Mouse (Mus musculus) bone marrow, adult 2 months (tissue): ENCODE data around the gene Prepl. TPM values are rescaled to one million over a fixed set of nuclear protein-coding genes. Genes with fewer than 3 reads are reported as not detected.

Source experiments
- H3K27ac ChIP-seq: fragments of 200-500 bp; 2 replicates; pipeline ENCODE4 v1.5.1; 2012; ENCODE audit warnings: low read depth, mild to moderate bottlenecking, control low read depth, inconsistent platforms, low read length; ENCODE audit not compliant: control insufficient read depth, poor library complexity, insufficient read depth
- H3K4me1 ChIP-seq: fragments of 200-500 bp; 2 replicates; pipeline ENCODE4 v1.6.1; 2011; ENCODE audit warnings: low read length; ENCODE audit not compliant: control insufficient read depth, insufficient read depth
- H3K4me3 ChIP-seq: fragments of 200-500 bp; replicated peaks from 2 replicates; pipeline ENCODE3; 2011; ENCODE audit warnings: mild to moderate bottlenecking, low read depth, low read length, control low read depth; ENCODE audit not compliant: control insufficient read depth
- CTCF ChIP-seq: fragments of 200-500 bp; IDR thresholded peaks from 2 replicates; pipeline ENCODE4 v1.5.1; 2011; ENCODE audit warnings: low read length, control low read depth; ENCODE audit not compliant: control insufficient read depth, insufficient read depth
- POLR2A ChIP-seq: fragments of 200-500 bp; IDR thresholded peaks from 2 replicates; pipeline ENCODE4 v1.6.1; 2011; ENCODE audit warnings: low read depth, mild to moderate bottlenecking, control low read depth, low read length, borderline replicate concordance; ENCODE audit not compliant: control insufficient read depth
- WGBS: fragments of 180-500 bp; shearing (Covaris S2); methylation state at CpG from one replicate; pipeline ENCODE4 v1.1.7; 2018; 5-methylcytosine and 5-hydroxymethylcytosine counted together
- polyA plus RNA-seq: library from polyadenylated mRNA; stranded (reverse); fragments of >200 nt; gene quantifications from 2 replicates; pipeline ENCODE4 v1.2.4, GENCODE M21; 2011; ENCODE audit warnings: low replicate concordance; ENCODE audit not compliant: missing spikeins, insufficient read depth, insufficient read length

The Prepl gene
- polyA plus RNA-seq, 1 experiment: 11.3 TPM

GRCm38 (mm10) chr17:85085335-85085734, 4.7 kb downstream of the Prepl start:
- TF ChIP-seq POLR2A (no peak), CTCF (no peak)
- Histone ChIP-seq H3K4me3 (no peak overlapping the region), H3K4me1 (no peaks in the 10 kb centered on the region; the same call in 1 of the 2 replicates), H3K27ac (no peak overlapping the region)
- WGBS: 36% methylated on average over 2 of the region's 2 CpGs

- TF ChIP-seq CTCF (no peak), POLR2A (no peak)
- Histone ChIP-seq H3K27ac (no peak overlapping the region), H3K4me1 (no peaks in the 10 kb centered on the region), H3K4me3 (no peak overlapping the region)
- WGBS: 87% methylated on average over 11 of the region's 11 CpGs
Observed at GRCm38 (mm10) chr17:85080781-85081180, 9.3 kb downstream of the Prepl start.

GRCm38 (mm10) chr17:85079276-85079675, 10.8 kb downstream of the Prepl start:
- Histone ChIP-seq H3K27ac (no peak overlapping the region), H3K4me3 (no peak overlapping the region), H3K4me1 (no peaks in the 10 kb centered on the region)
- TF ChIP-seq POLR2A (no peak), CTCF (no peak)
- WGBS: 84% methylated on average over 3 of the region's 3 CpGs

GRCm38 (mm10) chr17:85074083-85074482, 16.0 kb downstream of the Prepl start:
- Histone ChIP-seq H3K4me1 (no peaks in the 10 kb centered on the region), H3K4me3 (no peak overlapping the region), H3K27ac (no peak overlapping the region)
- 85% methylated on average over 4 of the region's 4 CpGs for WGBS
- TF ChIP-seq CTCF (no peak), POLR2A (no peak)

GRCm38 (mm10) chr17:85073214-85073613, 16.8 kb downstream of the Prepl start:
- Histone ChIP-seq H3K4me1 (no peaks in the 10 kb centered on the region), H3K4me3 (no peak overlapping the region), H3K27ac (no peak overlapping the region)
- 87% methylated on average over 7 of the region's 7 CpGs for WGBS
- TF ChIP-seq CTCF: no peak
- TF ChIP-seq POLR2A: no peak

GRCm38 (mm10) chr17:85072383-85072782, 17.7 kb downstream of the Prepl start:
- TF ChIP-seq CTCF: no peak
- TF ChIP-seq POLR2A: no peak
- no peaks in the 10 kb centered on the region for H3K4me1 ChIP-seq
- WGBS: 88% methylated on average over 11 of the region's 11 CpGs
- H3K27ac ChIP-seq: no peak overlapping the region
- no peak overlapping the region for H3K4me3 ChIP-seq

- H3K4me1 ChIP-seq: no peaks in the 10 kb centered on the region
- 87% methylated on average over 8 of the region's 8 CpGs for WGBS
- no peak overlapping the region for H3K27ac ChIP-seq
- TF ChIP-seq CTCF (peak; percentile 35; the same call in 1 of the 2 replicates), POLR2A (no peak)
- H3K4me3 ChIP-seq: no peak overlapping the region
Observed at GRCm38 (mm10) chr17:85071088-85071775, 18.8 kb downstream of the Prepl start.

- TF ChIP-seq CTCF: no peak
- no peak for TF ChIP-seq POLR2A
Observed at GRCm38 (mm10) chr17:85070658-85071057, 19.4 kb downstream of the Prepl start.

GRCm38 (mm10) chr17:85067331-85067730, 22.7 kb downstream of the Prepl start:
- Histone ChIP-seq H3K4me3 (no peak overlapping the region), H3K4me1 (no peaks in the 10 kb centered on the region), H3K27ac (no peak overlapping the region)
- no peak for TF ChIP-seq POLR2A
- TF ChIP-seq CTCF: no peak
- WGBS: 91% methylated on average over 7 of the region's 7 CpGs

More at GRCm38 (mm10) chr17:85070658-85071057, 19.4 kb downstream of the Prepl start:
- 87% methylated on average over 6 of the region's 6 CpGs for WGBS
- Histone ChIP-seq H3K27ac (no peak overlapping the region), H3K4me3 (no peak overlapping the region), H3K4me1 (no peaks in the 10 kb centered on the region)

- H3K4me1 ChIP-seq: no peaks in the 10 kb centered on the region
- WGBS: 61% methylated on average over 7 of the region's 7 CpGs
- TF ChIP-seq CTCF (no peak), POLR2A (no peak)
- H3K27ac ChIP-seq: no peak overlapping the region
- no peak overlapping the region for H3K4me3 ChIP-seq
Observed at GRCm38 (mm10) chr17:85063560-85063959, 26.5 kb downstream of the Prepl start.
